Mouse (Mus musculus): ENCODE results near the gene Rap1b. TPM values are rescaled to one million over a fixed set of nuclear protein-coding genes. Genes with fewer than 3 reads are reported as not detected.

Gene Rap1b
- total RNA-seq, 2 experiments from 2014 or later: 55.7 to 58.5 TPM

GRCm38 (mm10) chr10:117767286-117768140 is 78.3 kb downstream of the Rap1b start:
- no peak for DNase-seq (ENCODE audit: low spot score in 2 of 2)
- no peak for TF ChIP-seq CTCF (conservative IDR thresholded peaks at IDR 0.05)
- Histone ChIP-seq H3K4me3 (no peak overlapping the region), H3K27ac (no peak overlapping the region)

- no peak for DNase-seq (ENCODE audit: low spot score in 2 of 2)
- Histone ChIP-seq H3K27ac (no peak overlapping the region), H3K4me3 (no peak overlapping the region)
- no peak for TF ChIP-seq CTCF (conservative IDR thresholded peaks at IDR 0.05)
These were observed 79.0 kb downstream of the Rap1b start for GRCm38 (mm10) chr10:117766896-117767160.

GRCm38 (mm10) chr10:117766111-117766895 is 79.5 kb downstream of the Rap1b start:
- TF ChIP-seq CTCF (conservative IDR thresholded peaks at IDR 0.05): no peak

GRCm38 (mm10) chr10:117765116-117765894 is 80.5 kb downstream of the Rap1b start:
- TF ChIP-seq CTCF (conservative IDR thresholded peaks at IDR 0.05): no peak
- no peak for DNase-seq (ENCODE audit: low spot score in 2 of 2)
- no peak overlapping the region for H3K27ac ChIP-seq
- H3K4me3 ChIP-seq: no peak overlapping the region

More at GRCm38 (mm10) chr10:117766111-117766895, 79.5 kb downstream of the Rap1b start:
- Histone ChIP-seq H3K27ac (no peak overlapping the region), H3K4me3 (no peak overlapping the region)
- no peak for DNase-seq (ENCODE audit: low spot score in 2 of 2)

GRCm38 (mm10) chr10:117764598-117764997 is 81.2 kb downstream of the Rap1b start:
- DNase-seq (ENCODE audit: low spot score in 2 of 2): no peak
- TF ChIP-seq CTCF (conservative IDR thresholded peaks at IDR 0.05): no peak
- Histone ChIP-seq H3K27ac (no peak overlapping the region), H3K4me3 (no peak overlapping the region)

Other genes starting within 250 kb of the Rap1b start
- 1 to 10 TPM; 8.5 to 9.7 TPM for gene Cpm, start 216.5 kb downstream of the Rap1b start, total RNA-seq (2021)
- 10 to 100 TPM; 55.1 to 66.0 TPM for gene Mdm2, start 135.3 kb downstream of the Rap1b start, total RNA-seq (2021)
- 10 to 100 TPM; 31.4 to 33.1 TPM for gene Slc35e3, start 99.7 kb downstream of the Rap1b start, total RNA-seq (2021)
- gene Nup107, start 53.3 kb downstream of the Rap1b start, total RNA-seq (2021): 10 to 100 TPM; 15.5 to 19.4 TPM

Data from layer of hippocampus, adult 2 months (tissue).